Mouse (Mus musculus): ENCODE results near the gene Pla2g2c. TPM values are rescaled to one million over a fixed set of nuclear protein-coding genes. Genes with fewer than 3 reads are reported as not detected.

Pla2g2c gene
- total and polyA plus RNA-seq, 2 experiments from 2014 or later: 0.44 to 0.57 TPM

DNA sequence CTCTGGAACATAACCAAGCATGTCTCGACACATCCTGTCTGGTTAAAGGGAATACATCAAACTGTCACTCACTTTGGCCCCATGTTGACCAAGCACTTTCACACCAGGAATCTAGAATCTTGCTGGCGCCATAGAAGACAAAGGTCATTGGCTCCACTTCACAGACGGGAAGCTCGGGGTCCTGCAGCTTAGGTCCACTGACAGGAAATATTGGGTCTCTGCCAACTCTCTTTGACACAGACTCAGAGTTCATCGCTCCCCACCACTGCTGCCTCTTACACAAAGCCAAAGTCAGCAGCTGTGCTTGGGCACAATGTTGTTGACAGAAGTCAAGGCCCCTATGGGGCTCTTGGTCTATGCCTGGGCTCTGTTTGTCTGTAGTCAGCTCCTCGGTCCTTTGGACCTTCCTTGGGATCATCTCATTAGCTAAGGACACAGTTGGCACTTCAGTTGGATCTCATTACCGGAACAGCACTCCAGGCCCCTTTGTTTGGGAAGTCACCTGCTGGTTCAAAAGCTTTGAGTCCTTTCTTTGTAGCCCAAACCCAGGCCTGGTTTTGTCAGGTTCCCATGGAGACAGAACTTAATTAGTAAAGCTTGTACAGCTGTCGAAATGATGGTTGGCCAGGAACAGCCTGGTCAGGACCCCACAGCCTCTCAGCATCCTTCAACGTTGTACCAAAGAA lies 4.6 kb downstream of the Pla2g2c start:
- DNase-seq (ENCODE audit: low spot score) (peak; percentile 88), ATAC-seq (ENCODE audit: low FRiP score) (peak; percentile 48; the same call in 1 of the 2 replicates)
- TF ChIP-seq CTCF (IDR thresholded peaks at IDR 0.05): no peak
- no peak overlapping the region for H3K9ac ChIP-seq (replicated peaks; ENCODE audit: low read length, poor library complexity, severe bottlenecking)
- no peaks in the 10 kb centered on the region for H3K36me3 ChIP-seq (ENCODE audit: insufficient read depth, low read length)
- no peaks in the 10 kb centered on the region for H3K9me3 ChIP-seq (ENCODE audit: low read length)
- H3K27me3 ChIP-seq (ENCODE audit: insufficient read depth, low read length): no peaks in the 10 kb centered on the region
- H3K4me1 ChIP-seq (ENCODE audit: insufficient read depth, low read length): peaks cover 11% of the 10 kb centered on the region
- no peak overlapping the region for H3K4me3 ChIP-seq (ENCODE audit: low read depth, low read length)
- no peak overlapping the region for H3K27ac ChIP-seq (ENCODE audit: low read depth, low read length)
- 22% methylated on average over 9 of the region's 9 CpGs for WGBS
- no peak overlapping the region for H3K4me2 ChIP-seq (ENCODE audit: low read depth, low read length, poor library complexity, severe bottlenecking)

DNA sequence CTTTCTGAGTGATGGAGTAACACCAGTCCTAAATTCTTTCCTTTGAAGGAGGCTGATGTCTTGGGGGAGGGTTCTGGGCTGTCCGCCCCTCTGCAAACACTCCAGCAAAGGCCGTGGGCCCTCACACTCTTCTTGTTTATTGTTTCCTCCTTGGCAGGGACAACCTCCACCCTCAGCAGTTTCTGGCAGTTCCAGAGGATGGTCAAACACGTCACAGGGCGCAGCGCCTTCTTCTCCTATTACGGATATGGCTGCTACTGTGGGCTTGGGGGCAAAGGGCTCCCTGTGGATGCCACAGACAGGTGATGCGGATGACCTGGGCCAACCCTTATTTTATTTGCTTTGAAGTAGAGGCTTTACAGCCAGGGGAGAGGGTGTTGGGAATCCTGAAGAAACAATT lies 9.5 kb downstream of the Pla2g2c start:
- no peaks in the 10 kb centered on the region for H3K27me3 ChIP-seq (ENCODE audit: insufficient read depth, low read length)
- no peak for ATAC-seq (ENCODE audit: low FRiP score)
- 79% methylated on average over 7 of the region's 7 CpGs for WGBS

DNA sequence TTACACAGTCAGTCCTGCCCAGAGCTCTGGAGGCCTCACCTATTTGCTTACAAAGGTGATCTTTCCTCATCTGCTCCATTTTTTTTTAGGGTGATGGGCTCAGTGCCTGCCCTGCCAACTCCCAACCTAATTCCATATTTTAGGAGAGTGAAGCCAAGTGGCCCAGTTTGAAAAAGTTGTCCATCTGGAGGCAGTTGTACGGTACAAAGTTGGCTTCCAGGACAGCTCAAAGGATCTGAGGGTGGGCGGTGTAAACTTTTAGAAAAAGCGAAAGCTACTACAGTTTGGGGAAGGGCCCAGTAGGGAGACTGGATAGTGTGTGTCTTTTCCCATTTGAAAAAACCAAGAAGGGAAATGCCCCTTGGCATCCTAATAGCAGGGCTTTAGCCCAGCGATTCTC lies 10.3 kb downstream of the Pla2g2c start:
- Histone ChIP-seq H3K27me3 (ENCODE audit: insufficient read depth, low read length) (no peaks in the 10 kb centered on the region), H3K9me3 (ENCODE audit: low read length) (no peaks in the 10 kb centered on the region), H3K36me3 (ENCODE audit: insufficient read depth, low read length) (no peaks in the 10 kb centered on the region), H3K9ac (replicated peaks; ENCODE audit: low read length, poor library complexity, severe bottlenecking) (no peak overlapping the region), H3K4me3 (ENCODE audit: low read depth, low read length) (no peak overlapping the region), H3K4me1 (ENCODE audit: insufficient read depth, low read length) (peaks cover 7% of the 10 kb centered on the region; the same call in 1 of the 2 replicates), H3K27ac (ENCODE audit: low read depth, low read length) (no peak overlapping the region), H3K4me2 (ENCODE audit: low read depth, low read length, poor library complexity, severe bottlenecking) (no peak overlapping the region)
- WGBS: 95% methylated on average over 4 of the region's 4 CpGs
- ATAC-seq (ENCODE audit: low FRiP score) (no peak), DNase-seq (ENCODE audit: low spot score) (no peak)
- TF ChIP-seq CTCF (IDR thresholded peaks at IDR 0.05): no peak

More for the DNA sequence above, 9.5 kb downstream of the Pla2g2c start:
- DNase-seq (ENCODE audit: low spot score): no peak
- Histone ChIP-seq H3K4me1 (ENCODE audit: insufficient read depth, low read length) (peaks cover 3% of the 10 kb centered on the region; the same call in 1 of the 2 replicates), H3K27ac (ENCODE audit: low read depth, low read length) (no peak overlapping the region), H3K9ac (replicated peaks; ENCODE audit: low read length, poor library complexity, severe bottlenecking) (no peak overlapping the region), H3K36me3 (ENCODE audit: insufficient read depth, low read length) (no peaks in the 10 kb centered on the region), H3K9me3 (ENCODE audit: low read length) (no peaks in the 10 kb centered on the region), H3K4me2 (ENCODE audit: low read depth, low read length, poor library complexity, severe bottlenecking) (no peak overlapping the region), H3K4me3 (ENCODE audit: low read depth, low read length) (no peak overlapping the region)
- no peak for TF ChIP-seq CTCF (IDR thresholded peaks at IDR 0.05)

DNA sequence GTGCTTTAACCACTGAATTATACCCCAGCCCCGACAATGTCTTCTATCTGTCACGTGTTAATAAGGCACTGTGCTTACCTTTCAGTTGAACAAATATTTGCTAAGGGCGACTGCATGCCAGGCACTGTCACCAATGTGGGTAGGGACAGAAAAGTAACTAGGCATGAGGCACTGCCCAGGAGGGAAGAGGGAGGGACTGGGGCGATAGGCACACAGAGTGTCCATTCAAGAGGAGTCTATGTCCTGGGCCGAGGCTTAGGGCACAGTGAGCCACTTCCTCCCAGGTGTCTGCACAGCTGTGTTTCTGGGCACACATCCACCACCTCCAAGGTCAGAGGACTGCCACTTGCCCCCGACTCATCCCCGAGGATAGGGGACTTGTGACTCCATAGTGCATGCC lies 12.4 kb downstream of the Pla2g2c start, which contains the start of gene Ubxn10:
Ubxn10 (minus strand) TSS at position 137 of the 400 bp plus-strand sequence.
- ATAC-seq (ENCODE audit: low FRiP score): no peak; the same call in 1 of the 2 replicates

DNA sequence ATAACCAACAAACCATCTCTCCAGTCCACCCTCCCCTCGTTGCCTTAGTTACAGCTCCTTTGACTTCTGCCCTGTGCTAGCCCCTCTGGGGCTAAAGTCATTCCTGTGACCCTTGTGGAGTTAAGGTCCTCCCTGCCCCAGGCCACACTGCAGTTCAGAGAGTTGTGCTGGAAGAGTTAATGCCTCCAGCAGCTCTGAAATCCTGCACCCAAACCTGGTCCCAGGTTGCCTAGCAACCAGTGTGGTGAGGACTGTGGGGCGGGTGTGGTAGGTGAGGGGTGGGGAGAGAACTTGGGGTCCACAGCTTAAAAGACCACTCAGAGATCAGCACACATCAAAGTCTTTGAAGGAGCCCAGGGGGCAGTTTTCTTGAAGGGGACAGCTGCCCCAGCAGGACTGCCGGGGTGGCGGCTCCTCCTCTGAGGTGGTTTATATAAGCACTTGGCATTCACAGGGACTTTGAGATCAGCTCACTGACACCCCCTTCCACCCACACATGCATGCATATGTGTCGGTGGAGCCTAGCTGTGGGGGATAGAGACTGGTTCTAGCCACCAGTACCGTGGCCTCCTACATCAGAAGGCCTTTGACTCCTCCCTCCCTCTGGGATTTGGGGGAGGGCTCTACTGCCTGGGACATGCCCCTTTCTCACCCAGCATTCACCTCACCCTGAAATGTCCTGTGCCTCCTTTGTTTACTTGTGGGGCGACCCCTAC lies 14.7 kb downstream of the Pla2g2c start:
- no peak overlapping the region for H3K27ac ChIP-seq (ENCODE audit: low read depth, low read length)
- 12% methylated on average over 7 of the region's 7 CpGs for WGBS
- H3K4me2 ChIP-seq (ENCODE audit: low read depth, low read length, poor library complexity, severe bottlenecking): no peak overlapping the region
- DNase-seq (ENCODE audit: low spot score) (peak; percentile 36), ATAC-seq (ENCODE audit: low FRiP score) (peak; percentile 10; the same call in 1 of the 2 replicates)
- no peaks in the 10 kb centered on the region for H3K36me3 ChIP-seq (ENCODE audit: insufficient read depth, low read length)
- H3K4me3 ChIP-seq (ENCODE audit: low read depth, low read length): no peak overlapping the region
- no peak overlapping the region for H3K9ac ChIP-seq (replicated peaks; ENCODE audit: low read length, poor library complexity, severe bottlenecking)
- no peaks in the 10 kb centered on the region for H3K27me3 ChIP-seq (ENCODE audit: insufficient read depth, low read length)
- no peaks in the 10 kb centered on the region for H3K9me3 ChIP-seq (ENCODE audit: low read length)
- TF ChIP-seq CTCF (IDR thresholded peaks at IDR 0.05): no peak
- peaks cover 7% of the 10 kb centered on the region; the same call in 1 of the 2 replicates for H3K4me1 ChIP-seq (ENCODE audit: insufficient read depth, low read length)

More for the DNA sequence above, 12.4 kb downstream of the Pla2g2c start, which contains the start of gene Ubxn10:
- WGBS: 63% methylated on average over 7 of the region's 7 CpGs
- H3K9ac ChIP-seq (replicated peaks; ENCODE audit: low read length, poor library complexity, severe bottlenecking): no peak within 1 kb of the TSS
- TF ChIP-seq CTCF (IDR thresholded peaks at IDR 0.05): no peak
- no peak within 1 kb of the TSS for H3K4me2 ChIP-seq (ENCODE audit: low read depth, low read length, poor library complexity, severe bottlenecking)
- H3K4me3 ChIP-seq (ENCODE audit: low read depth, low read length): no peak within 1 kb of the TSS
- H3K9me3 ChIP-seq (ENCODE audit: low read length): no peaks in the 10 kb centered on the region
- H3K4me1 ChIP-seq (ENCODE audit: insufficient read depth, low read length): peaks cover 7% of the 10 kb centered on the region; the same call in 1 of the 2 replicates
- H3K36me3 ChIP-seq (ENCODE audit: insufficient read depth, low read length): no peaks in the 10 kb centered on the region
- H3K27me3 ChIP-seq (ENCODE audit: insufficient read depth, low read length): no peaks in the 10 kb centered on the region
- no peak for DNase-seq (ENCODE audit: low spot score)
- H3K27ac ChIP-seq (ENCODE audit: low read depth, low read length): no peak within 1 kb of the TSS

DNA sequence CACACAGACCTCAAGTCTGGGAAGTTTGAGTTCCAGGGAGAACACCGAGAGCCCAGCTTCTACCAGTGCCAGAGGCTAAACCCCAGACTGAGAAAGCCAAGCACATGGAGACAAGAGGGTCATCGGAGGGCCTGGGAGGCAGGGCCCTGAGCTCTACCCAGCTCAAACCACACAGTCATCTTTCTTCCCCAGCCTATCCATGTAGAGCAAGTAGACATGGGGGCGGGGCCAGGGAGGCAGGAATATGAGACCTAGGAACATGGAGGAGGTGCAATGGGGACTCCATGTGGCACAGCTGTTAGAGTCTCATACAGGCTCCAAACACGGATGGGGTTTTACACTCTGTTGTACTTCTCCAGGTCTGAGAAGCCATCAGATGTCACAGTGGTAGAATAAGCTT lies 21.3 kb downstream of the Pla2g2c start:
- Histone ChIP-seq H3K27ac (ENCODE audit: low read depth, low read length) (no peak overlapping the region), H3K27me3 (ENCODE audit: insufficient read depth, low read length) (no peaks in the 10 kb centered on the region), H3K4me3 (ENCODE audit: low read depth, low read length) (no peak overlapping the region), H3K9me3 (ENCODE audit: low read length) (no peaks in the 10 kb centered on the region), H3K9ac (replicated peaks; ENCODE audit: low read length, poor library complexity, severe bottlenecking) (no peak overlapping the region), H3K4me1 (ENCODE audit: insufficient read depth, low read length) (no peaks in the 10 kb centered on the region), H3K36me3 (ENCODE audit: insufficient read depth, low read length) (no peaks in the 10 kb centered on the region), H3K4me2 (ENCODE audit: low read depth, low read length, poor library complexity, severe bottlenecking) (no peak overlapping the region)
- no peak for TF ChIP-seq CTCF (IDR thresholded peaks at IDR 0.05)
- ATAC-seq (ENCODE audit: low FRiP score) (no peak), DNase-seq (ENCODE audit: low spot score) (no peak)
- 76% methylated on average over 4 of the region's 4 CpGs for WGBS

All from midbrain, postnatal 0 days (tissue).